Mouse (Mus musculus) midbrain, embryonic 11.5 days (tissue): Measurements from ENCODE around the gene Gm42791. TPM values are rescaled to one million over a fixed set of nuclear protein-coding genes. Genes with fewer than 3 reads are reported as not detected.

ENCODE experiments used
- ATAC-seq: fragments of 200-750 bp; cut with Nextera tagmentation; 2 replicates; pipeline ENCODE4 v1.8.0; 2017; ENCODE audit warnings: moderate TSS enrichment, moderate library complexity; ENCODE audit not compliant: low FRiP score
- DNase-seq: peaks from one replicate; pipeline ENCODE4 v3.0.0; 2015; ENCODE audit warnings: low spot score; ENCODE audit errors: missing footprints
- H3K27ac ChIP-seq: fragments of 300-500 bp; sonication (generic); 2 replicates; pipeline ENCODE4 v1.5.1; 2014; ENCODE audit warnings: low read depth, low read length
- H3K27me3 ChIP-seq: fragments of 300-500 bp; sonication (generic); 2 replicates; pipeline ENCODE4 v1.6.1; 2014; ENCODE audit warnings: mild to moderate bottlenecking, low read length, moderate library complexity, mixed read lengths; ENCODE audit not compliant: control insufficient read depth, insufficient read depth
- H3K36me3 ChIP-seq: fragments of 300-500 bp; sonication (generic); 2 replicates; pipeline ENCODE4 v1.6.1; 2014; ENCODE audit warnings: mild to moderate bottlenecking, low read length, moderate library complexity, mixed read lengths; ENCODE audit not compliant: control insufficient read depth, insufficient read depth
- H3K4me1 ChIP-seq: fragments of 300-500 bp; sonication (generic); 2 replicates; pipeline ENCODE4 v1.6.1; 2014; ENCODE audit warnings: low read length; ENCODE audit not compliant: control insufficient read depth, insufficient read depth
- H3K4me2 ChIP-seq: fragments of 300-500 bp; sonication (generic); 2 replicates; pipeline ENCODE4 v1.6.1; 2014; ENCODE audit warnings: mild to moderate bottlenecking, moderate library complexity
- H3K4me3 ChIP-seq: fragments of 300-500 bp; sonication (generic); 2 replicates; pipeline ENCODE4 v1.5.1; 2014; ENCODE audit warnings: low read depth, low read length
- H3K9ac ChIP-seq: fragments of 300-500 bp; sonication (generic); 2 replicates; pipeline ENCODE4 v1.6.1; 2014; ENCODE audit warnings: low read length
- H3K9me3 ChIP-seq: fragments of 300-500 bp; sonication (generic); 2 replicates; pipeline ENCODE4 v1.6.1; 2016; ENCODE audit warnings: low read length; ENCODE audit not compliant: control insufficient read depth
- WGBS: fragments of 180-500 bp; shearing (Covaris S2); extraction: QIAGEN DNeasy Blood & Tissue Kit; methylation state at CpG from one replicate; pipeline ENCODE4 v1.1.7; 2014; 5-methylcytosine and 5-hydroxymethylcytosine counted together
- polyA plus RNA-seq: library from polyadenylated mRNA; unstranded; fragments of >200 nt; fragmentation: Nextera tagmentation; extraction: Ambion mirVana; gene quantifications from 2 replicates; pipeline ENCODE4 v1.2.1, GENCODE M21; 2014

The Gm42791 gene
- polyA plus RNA-seq, 1 experiment from 2014 or later = 2.0 TPM

DNA sequence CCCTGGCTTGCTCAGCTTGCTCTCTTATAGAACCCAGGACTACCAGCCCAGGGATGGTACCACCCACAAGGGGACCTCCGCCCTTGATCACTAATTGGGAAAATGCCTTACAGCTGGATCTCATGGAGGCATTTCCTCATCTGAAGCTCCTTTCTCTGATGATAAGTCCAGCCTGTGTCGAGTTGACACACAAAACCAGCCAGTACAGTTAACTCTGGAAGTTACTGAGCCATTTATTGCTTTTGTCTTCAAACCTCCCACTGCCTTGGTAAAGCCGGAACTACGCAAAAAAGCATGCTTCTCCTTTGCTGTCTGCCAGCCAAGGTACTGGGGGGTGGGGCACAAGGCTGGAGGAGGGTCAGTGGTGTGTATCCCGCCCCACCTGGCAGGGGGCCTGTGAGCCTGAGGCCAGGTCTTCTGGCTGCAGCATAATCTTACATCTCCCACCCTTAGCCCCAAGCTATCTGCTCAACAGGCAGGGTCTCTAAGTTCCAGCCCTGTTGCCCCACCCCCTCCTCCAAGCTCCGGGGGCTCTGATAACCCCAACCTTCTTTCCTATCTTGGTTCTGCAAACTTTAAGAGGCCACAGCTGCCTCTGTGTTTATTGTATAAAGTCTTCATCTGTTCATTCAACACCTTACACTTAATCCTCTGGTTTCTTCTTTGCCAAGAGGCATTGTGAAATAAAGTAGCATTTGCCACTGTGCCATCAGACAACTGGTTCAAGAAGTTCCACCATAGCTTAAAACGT is 59.7 kb downstream of the Gm42791 start:
- H3K4me3 ChIP-seq = no peak overlapping the region
- 47% methylated on average over 7 of the region's 7 CpGs for WGBS
- H3K9me3 ChIP-seq = no peaks in the 10 kb centered on the region
- H3K4me2 ChIP-seq = no peak overlapping the region
- H3K27me3 ChIP-seq = no peaks in the 10 kb centered on the region
- ATAC-seq (no peak), DNase-seq (no peak)
- H3K27ac ChIP-seq = no peak overlapping the region
- H3K36me3 ChIP-seq = no peaks in the 10 kb centered on the region
- no peaks in the 10 kb centered on the region; the same call in 1 of the 2 replicates for H3K4me1 ChIP-seq
- H3K9ac ChIP-seq = no peak overlapping the region

DNA sequence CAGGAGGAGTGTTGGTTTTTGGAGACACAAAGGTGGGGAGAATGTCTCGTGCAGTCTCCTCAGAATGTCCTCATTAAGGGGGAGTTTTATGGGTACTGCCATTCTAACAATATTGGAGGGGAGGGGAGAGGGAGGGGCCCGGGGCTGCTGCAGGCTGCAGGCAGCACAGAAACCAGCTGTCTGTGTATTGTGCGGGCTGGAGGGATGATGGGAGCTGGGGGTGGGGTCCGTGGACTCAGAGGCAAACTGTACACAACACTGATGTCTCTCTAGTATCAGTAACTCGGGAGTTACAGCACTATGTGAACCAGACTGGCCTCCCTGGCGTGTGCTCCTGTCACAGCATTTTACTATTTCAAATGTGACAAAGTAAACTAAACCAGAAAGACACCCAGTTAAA is 60.5 kb downstream of the Gm42791 start:
- H3K9ac ChIP-seq = no peak overlapping the region
- H3K9me3 ChIP-seq = no peaks in the 10 kb centered on the region
- WGBS = 75% methylated on average over 6 of the region's 6 CpGs
- H3K27ac ChIP-seq = no peak overlapping the region
- no peak overlapping the region for H3K4me2 ChIP-seq
- no peaks in the 10 kb centered on the region; the same call in 1 of the 2 replicates for H3K4me1 ChIP-seq
- H3K4me3 ChIP-seq = no peak overlapping the region
- H3K36me3 ChIP-seq = no peaks in the 10 kb centered on the region
- DNase-seq (no peak), ATAC-seq (no peak)
- no peaks in the 10 kb centered on the region for H3K27me3 ChIP-seq

DNA sequence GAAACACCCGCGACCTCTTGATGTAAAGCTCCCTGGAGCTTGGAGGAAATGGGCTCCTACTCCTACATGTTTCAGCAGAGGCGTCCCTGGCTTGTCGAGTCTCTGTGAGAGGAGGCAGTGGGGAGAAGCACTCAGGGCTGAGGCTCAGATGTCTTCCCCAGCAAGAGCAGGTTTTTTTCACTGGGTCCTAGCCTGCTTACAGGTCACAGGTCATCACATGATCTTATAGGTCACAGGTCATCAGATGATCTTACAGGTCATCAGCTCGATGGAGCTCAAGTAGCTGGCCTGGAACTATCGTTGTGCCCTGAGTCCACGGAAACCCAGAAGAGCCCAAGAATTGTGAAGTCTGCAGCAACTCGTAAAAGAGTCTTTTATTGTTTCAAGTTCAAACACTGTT is 61.2 kb downstream of the Gm42791 start:
- 77% methylated on average over 8 of the region's 8 CpGs for WGBS
- Histone ChIP-seq H3K27me3 (no peaks in the 10 kb centered on the region), H3K4me1 (peaks cover 2% of the 10 kb centered on the region; the same call in 1 of the 2 replicates), H3K27ac (no peak overlapping the region), H3K9ac (no peak overlapping the region), H3K9me3 (no peaks in the 10 kb centered on the region), H3K4me2 (no peak overlapping the region), H3K36me3 (no peaks in the 10 kb centered on the region), H3K4me3 (no peak overlapping the region)
- DNase-seq (no peak), ATAC-seq (no peak)

DNA sequence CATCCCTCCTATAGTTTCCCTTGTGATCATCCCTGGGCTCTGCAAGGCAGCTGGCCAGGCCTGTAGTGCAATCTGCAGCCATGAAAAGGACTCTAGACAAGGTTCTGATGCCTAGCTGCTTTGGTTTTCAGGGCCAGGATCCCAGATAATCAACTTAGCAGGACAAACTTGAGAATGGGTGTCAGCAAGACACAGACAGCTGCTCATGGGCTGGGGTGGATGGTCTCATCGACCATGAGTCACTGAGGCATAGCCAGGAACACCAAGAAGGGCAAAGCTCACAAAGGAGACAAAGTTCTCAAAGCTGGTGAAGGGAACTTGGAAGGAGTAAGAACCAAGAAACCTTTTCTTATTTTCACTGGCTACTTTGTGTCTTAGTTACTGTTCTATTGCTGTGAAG is 63.6 kb downstream of the Gm42791 start:
- ATAC-seq = no peak
- H3K9me3 ChIP-seq = no peaks in the 10 kb centered on the region
- H3K4me3 ChIP-seq = no peak overlapping the region
- H3K4me1 ChIP-seq = peaks cover 2% of the 10 kb centered on the region; the same call in 1 of the 2 replicates
- 89% methylated on average over 1 of the region's 1 CpGs for WGBS
- no peaks in the 10 kb centered on the region for H3K36me3 ChIP-seq
- no peak for DNase-seq
- no peak overlapping the region for H3K9ac ChIP-seq
- H3K27ac ChIP-seq = no peak overlapping the region
- H3K27me3 ChIP-seq = no peaks in the 10 kb centered on the region
- H3K4me2 ChIP-seq = no peak overlapping the region

DNA sequence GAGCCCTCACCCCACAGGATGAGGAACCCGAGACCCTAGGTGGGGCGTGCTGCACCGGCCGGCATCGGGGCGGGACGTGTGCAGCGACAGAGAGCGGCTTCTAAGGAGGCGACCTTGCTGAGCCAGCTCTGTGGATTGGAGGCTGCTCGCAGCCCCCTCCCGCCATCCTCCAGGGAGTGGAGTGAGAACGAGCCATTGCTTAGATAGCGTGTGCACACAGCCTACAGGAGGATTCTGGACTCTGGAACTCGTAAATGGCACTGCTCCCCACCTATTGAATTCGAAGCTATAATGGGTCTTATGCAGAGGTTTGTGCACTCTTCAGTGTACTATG is 65.9 kb downstream of the Gm42791 start, which contains the start of gene Katnal1:
TSS of gene Katnal1 (minus strand) at position 205 of the 334 bp plus-strand sequence.
- Histone ChIP-seq H3K9ac (peak within 1 kb of the TSS; percentile 94), H3K36me3 (no peaks in the 10 kb centered on the region), H3K4me2 (peak within 1 kb of the TSS; percentile 62), H3K4me3 (peak within 1 kb of the TSS; percentile 70), H3K27ac (peak within 1 kb of the TSS; percentile 93), H3K4me1 (peaks cover 2% of the 10 kb centered on the region; the same call in 1 of the 2 replicates), H3K27me3 (no peaks in the 10 kb centered on the region), H3K9me3 (no peaks in the 10 kb centered on the region)
- 1% methylated on average over 16 of the region's 16 CpGs for WGBS
- ATAC-seq (no peak), DNase-seq (no peak)

DNA sequence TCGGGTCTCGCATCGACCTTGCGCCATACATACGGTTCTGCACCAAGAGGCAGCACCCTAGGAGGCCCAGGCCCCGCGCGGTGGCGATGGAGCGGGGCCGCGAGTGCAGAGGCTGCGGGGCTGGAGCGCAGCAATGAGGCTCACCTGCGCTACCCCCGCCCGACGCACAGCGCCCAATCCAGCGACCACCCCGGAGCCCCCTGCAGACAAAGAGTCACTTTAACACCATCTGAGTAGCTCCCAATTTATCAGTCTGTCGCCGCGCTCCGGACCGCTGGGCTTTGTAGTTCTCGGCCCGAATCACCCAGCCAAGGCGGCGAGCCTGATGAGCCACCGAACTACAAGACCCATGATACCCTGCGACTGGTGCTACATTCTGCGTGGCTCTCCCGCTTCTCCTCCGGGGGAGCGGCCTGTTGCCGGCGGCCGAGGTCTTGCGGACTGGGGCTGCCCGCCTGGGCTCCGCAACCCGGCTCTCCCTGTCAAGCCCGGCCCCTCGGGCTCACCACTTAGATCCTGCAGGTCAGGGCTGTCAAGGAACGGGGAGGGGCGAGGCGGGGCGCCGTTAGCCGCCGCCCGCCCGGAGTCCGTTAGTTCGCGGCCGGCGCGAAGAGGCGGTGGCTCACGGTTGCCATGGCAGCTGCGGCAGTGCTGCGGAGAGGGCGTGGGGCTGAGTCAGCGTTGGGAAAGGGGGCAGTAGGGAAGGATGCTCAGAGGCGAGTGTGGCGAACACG is 66.4 kb downstream of the Gm42791 start:
- under 1% methylated on average over 69 of the region's 69 CpGs for WGBS
- peak; percentile 99 for ATAC-seq

DNA sequence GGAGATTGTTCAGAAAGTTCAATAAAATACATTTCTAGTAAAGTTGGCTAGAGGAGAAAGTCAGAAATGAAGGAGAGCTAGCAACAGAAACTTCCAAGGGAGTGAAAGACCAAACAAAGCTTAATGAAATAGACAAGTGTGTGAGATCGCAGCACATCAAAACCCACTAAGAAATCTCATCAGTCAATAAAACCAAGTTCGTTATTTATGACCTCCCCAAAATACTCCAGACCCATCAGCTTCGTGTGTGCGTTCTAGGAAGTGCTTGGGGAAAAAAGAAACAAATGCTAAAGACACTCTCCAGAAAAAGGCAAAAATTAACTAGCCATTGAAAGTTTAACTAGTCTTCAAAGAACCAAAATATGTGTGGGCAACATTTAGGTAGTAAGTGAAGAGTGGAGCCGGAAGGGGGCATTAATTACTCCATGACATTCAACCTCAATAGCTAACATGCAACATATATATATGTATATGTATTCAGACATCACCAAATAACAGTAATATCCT is 67.2 kb downstream of the Gm42791 start:
- H3K27ac ChIP-seq = peak overlapping the region; percentile 93; the same call in 1 of the 2 replicates
- no peaks in the 10 kb centered on the region for H3K9me3 ChIP-seq
- H3K4me1 ChIP-seq = peaks cover 2% of the 10 kb centered on the region; the same call in 1 of the 2 replicates
- H3K9ac ChIP-seq = peak overlapping the region; percentile 94
- no peaks in the 10 kb centered on the region for H3K27me3 ChIP-seq
- WGBS = 58% methylated on average over 5 of the region's 5 CpGs
- no peaks in the 10 kb centered on the region for H3K36me3 ChIP-seq
- ATAC-seq = no peak
- DNase-seq = peak; percentile 87
- H3K4me2 ChIP-seq = peak overlapping the region; percentile 62
- peak overlapping the region; percentile 70 for H3K4me3 ChIP-seq

More for the DNA sequence above, 66.4 kb downstream of the Gm42791 start:
- DNase-seq = peak; percentile 99
- H3K27me3 ChIP-seq = no peaks in the 10 kb centered on the region
- H3K9ac ChIP-seq = peak overlapping the region; percentile 94
- peak overlapping the region; percentile 93 for H3K27ac ChIP-seq
- H3K4me1 ChIP-seq = peaks cover 2% of the 10 kb centered on the region; the same call in 1 of the 2 replicates
- no peaks in the 10 kb centered on the region for H3K9me3 ChIP-seq
- peak overlapping the region; percentile 62 for H3K4me2 ChIP-seq
- H3K4me3 ChIP-seq = peak overlapping the region; percentile 70
- H3K36me3 ChIP-seq = no peaks in the 10 kb centered on the region

DNA sequence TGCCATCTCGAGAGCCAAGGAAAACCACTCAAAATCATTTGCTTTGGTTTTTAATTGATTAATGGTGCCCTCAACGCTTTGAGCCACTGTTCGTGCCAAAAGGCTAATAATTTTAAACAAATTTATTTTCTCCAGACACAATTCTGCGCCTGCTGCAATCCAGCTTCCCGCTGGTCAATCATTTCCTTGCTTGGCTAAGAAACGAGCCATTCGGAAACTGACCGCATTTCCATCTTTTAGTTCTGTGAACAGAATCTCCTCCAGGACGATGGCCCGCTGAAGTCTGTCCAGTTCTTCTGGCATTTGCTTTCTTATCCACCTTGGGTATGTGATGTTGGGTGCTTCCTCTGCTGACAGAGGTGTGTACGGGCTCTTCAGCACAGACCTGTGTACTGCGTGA is 70.4 kb downstream of the Gm42791 start:
- no peaks in the 10 kb centered on the region for H3K9me3 ChIP-seq
- H3K4me2 ChIP-seq = no peak overlapping the region
- H3K4me1 ChIP-seq = peaks cover 2% of the 10 kb centered on the region; the same call in 1 of the 2 replicates
- DNase-seq (no peak), ATAC-seq (no peak)
- no peak overlapping the region for H3K9ac ChIP-seq
- no peak overlapping the region for H3K27ac ChIP-seq
- H3K4me3 ChIP-seq = no peak overlapping the region
- no peaks in the 10 kb centered on the region for H3K36me3 ChIP-seq
- 96% methylated on average over 12 of the region's 12 CpGs for WGBS
- H3K27me3 ChIP-seq = no peaks in the 10 kb centered on the region

DNA sequence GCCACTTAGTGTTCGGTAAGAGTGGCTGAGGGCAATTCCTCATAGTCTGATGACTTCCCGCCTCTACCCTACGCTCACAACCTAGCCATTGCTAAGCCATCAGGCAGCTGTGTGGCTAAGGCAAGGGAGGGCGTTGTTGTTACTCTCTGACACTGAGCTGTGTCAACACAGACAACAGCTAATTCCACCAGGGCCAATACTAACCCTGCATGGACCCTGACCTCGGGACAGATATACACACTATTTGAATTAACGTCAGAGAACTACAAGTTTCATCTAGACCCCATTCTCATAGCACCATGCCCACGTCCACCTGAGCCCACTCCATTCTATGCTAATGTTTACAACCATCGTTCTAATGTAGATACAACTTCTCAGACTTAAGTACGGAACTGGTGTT is 70.9 kb downstream of the Gm42791 start:
- no peak for ATAC-seq

More for the DNA sequence above, 70.9 kb downstream of the Gm42791 start:
- Histone ChIP-seq H3K27ac (no peak overlapping the region), H3K9me3 (no peaks in the 10 kb centered on the region), H3K4me1 (no peaks in the 10 kb centered on the region; the same call in 1 of the 2 replicates), H3K27me3 (no peaks in the 10 kb centered on the region), H3K4me3 (no peak overlapping the region), H3K36me3 (no peaks in the 10 kb centered on the region), H3K4me2 (no peak overlapping the region), H3K9ac (no peak overlapping the region)
- no peak for DNase-seq
- 94% methylated on average over 9 of the region's 9 CpGs for WGBS
